Mouse (Mus musculus) right cerebral cortex, postnatal 25 days (tissue): ENCODE results near the gene Klf11.
"Not testable (repeated sequence)": the region's sequence is repeated elsewhere in the genome, so short reads cannot be mapped to it uniquely, and the experiment has no call there.

ENCODE experiments used
- DNase-seq: peaks from one replicate; pipeline ENCODE4 v3.0.0; 2022

Klf11 gene

GRCm38 (mm10) chr12:24651063-24651557, at the start of gene Klf11:
Gene Klf11 (plus strand): TSS chr12:24651274.
- peak; percentile 98 for DNase-seq

GRCm38 (mm10) chr12:24603266-24603665, 47.8 kb upstream of the Klf11 start:
- peak; percentile 45 for DNase-seq

- DNase-seq, result no peak
Observed at GRCm38 (mm10) chr12:24606166-24606565, 44.9 kb upstream of the Klf11 start.

DNA sequence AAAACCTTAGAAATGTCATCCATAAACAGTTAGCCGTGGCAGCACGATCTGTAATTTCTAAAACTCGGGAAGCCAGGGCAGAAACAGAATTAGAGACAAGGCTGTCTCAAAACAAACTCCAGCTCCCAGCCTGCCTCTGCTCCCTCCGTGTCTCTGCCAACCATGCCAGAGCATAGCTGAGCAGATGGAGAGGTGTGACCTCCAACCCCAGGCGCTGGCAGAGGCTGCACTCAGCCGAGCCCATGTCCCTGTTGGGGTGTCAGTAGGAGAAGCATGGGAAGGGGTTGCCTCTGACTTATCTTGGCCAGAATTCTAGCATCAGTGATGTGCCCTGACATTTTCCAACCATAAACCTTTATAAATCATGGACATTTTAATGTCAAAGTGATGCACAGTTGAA, 38.5 kb upstream of the Klf11 start:
- DNase-seq, result no peak

DNA sequence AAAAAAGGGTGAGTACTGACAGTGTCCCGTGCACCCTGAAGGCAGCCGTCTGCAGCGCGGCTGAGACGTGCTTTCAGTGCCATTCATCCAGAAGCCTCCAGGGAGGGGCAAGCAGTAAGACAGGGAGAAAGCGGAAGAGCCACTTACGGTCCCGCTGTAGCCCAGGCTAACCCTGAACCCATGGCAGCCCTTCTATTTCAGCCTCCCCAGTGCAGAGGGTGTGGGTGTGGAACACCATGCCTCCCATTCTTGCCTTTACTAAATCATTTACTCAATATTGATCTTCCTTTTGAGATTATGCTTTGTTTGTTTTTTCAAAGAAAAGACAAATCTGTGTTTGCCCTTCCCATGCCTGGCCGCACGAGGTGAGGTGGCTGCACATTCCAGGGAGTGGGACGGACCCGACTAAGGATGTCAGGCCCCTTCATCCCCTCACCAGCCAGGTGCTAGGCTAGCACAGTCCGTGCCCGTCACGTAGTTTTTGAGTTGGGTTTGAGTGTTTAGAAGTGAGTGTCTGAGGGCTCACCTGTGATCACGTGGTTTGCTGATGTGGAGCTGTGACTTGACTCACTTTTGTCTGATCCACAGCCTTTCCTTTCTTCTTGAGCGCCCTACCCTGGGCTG, 36.5 kb upstream of the Klf11 start:
- no peak for DNase-seq

GRCm38 (mm10) chr12:24615140-24615539, 35.9 kb upstream of the Klf11 start:
- no peak for DNase-seq

DNA sequence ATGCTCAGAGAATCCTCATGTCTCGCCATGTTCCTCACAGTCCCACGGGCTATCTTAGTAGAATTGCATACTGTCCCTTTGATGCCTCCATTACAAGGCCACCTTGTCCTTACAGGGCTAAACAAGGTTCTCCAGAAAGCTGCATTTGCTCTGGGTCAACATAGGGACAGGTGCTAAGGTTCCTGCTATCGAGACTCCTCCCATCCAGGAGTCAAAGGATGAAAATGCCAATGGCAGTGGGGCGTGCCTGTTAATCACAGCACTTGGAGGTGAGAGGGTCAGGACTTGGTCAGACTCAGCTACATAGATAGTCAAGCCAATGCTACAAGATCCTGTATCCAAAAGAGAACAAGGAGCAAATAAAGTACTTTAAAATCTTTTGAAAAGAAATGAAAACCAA, 31.6 kb upstream of the Klf11 start:
- no peak for DNase-seq

DNA sequence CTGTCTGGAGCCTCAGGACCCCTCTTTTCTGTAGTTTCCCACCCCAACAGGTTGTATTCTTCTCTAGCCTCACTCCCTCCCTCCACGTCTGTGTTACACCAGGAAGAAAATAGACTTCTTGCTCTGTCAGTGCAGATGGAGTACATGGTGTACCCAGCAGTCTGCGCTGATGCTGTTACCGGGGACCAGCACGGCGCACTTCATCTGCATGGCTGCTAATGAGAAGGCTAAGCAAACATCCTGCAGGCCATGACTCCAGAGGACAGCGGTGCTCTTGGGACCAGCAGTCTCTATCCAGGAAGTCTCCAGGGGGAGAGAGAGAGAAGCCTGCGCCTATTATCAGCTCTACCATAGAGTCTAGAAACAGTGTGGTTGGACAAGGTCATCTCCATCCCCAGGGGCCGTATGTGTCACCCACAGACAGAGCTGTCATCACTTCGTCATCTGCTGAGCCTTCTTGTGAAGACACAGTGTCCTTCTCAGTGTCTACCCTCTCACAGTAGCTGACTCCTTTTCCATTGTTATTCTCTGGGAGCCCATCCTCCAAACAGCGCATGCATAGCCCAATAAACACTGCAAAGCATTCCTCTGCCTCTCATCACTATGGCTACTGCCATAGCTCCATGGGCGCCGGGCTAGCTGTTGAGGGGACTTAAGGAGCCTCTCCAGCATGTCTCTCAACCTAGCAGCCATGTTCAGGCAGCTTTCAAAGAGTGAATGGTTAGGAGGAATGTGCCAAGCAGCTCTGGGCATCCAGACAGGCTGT, 27.4 kb upstream of the Klf11 start:
- no peak for DNase-seq

DNA sequence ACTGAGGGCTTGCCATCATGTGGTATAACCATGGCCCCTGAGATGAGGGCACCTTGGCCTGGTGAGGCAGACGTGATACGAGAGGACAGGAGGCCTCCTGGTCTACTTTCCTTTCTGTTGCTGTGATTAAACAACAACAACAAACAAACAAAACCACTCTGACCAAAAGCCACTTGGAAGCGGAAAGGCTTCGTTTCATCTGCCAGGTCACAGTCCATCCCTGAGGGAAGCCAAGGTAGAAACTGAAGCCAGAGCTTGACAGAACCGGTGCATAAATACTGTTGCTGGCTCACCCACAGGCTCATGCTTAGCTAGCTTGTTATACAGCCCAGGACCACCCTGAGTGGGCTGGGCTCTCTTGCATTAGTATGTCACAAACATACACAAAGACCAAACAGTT, 24.7 kb upstream of the Klf11 start:
- no peak for DNase-seq

DNA sequence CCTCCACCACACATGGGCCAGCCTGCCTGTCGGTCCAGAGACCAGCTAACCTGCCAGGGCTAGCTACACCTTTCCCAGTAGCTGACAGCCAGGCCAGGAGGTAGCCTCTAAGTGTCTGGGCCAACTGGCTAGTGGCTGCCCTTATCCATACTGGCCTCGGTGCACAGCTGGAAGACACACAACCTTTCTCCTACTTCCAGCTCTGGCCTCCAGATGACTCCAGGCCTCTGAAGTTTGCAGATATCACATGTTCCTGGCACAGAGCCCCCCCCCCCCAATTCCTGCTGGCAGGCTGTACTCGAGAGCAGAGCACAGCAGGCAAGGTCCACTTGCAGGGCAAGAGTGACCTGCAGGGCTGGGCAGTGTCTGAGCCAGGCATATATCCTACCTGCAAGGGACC, 23.9 kb upstream of the Klf11 start:
- no peak for DNase-seq

DNA sequence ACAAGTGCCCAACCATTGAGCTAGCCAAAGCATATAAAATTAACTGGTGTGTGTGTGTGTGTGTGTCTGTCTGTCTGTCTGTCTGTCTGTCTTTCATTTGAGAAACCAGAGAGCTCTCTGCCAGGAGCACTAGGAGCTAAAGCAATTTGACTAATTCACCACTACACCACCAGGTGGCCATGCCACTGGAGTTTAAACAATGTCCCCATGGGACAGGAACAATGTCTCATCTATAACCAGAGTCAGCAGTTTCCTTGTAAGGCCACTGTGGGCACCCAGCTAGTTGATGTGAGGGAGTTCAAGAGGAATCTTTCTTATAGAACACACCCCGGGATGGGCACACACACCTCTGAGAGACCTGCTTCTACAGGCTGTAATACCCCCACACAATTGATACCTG, 20.9 kb upstream of the Klf11 start:
- no peak for DNase-seq

- no peak for DNase-seq
Observed at GRCm38 (mm10) chr12:24632404-24632803, 18.7 kb upstream of the Klf11 start.

DNA sequence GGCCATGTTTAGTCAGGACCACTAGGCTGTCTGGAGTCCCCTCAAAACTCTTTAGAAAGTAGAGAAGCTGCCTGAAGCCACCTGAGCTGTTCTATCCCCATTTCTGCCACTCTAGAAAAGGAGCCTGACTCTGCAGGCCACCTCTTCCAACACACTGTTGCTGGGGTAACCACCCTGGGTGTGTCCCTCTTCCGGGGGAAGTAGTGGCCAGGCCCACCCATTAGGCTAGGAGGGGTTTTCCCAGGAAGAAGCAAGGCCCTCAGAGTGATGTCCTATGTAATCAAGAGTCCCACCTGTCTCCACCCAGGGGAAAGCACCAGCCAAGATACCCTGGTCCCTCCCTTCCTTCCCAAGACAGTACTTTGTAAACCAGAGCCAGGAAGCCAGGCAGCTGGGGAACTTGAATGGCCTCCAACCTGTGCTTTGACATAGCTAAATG, 17.3 kb upstream of the Klf11 start:
- no peak for DNase-seq

GRCm38 (mm10) chr12:24634212-24634611, 16.9 kb upstream of the Klf11 start:
- no peak for DNase-seq

DNA sequence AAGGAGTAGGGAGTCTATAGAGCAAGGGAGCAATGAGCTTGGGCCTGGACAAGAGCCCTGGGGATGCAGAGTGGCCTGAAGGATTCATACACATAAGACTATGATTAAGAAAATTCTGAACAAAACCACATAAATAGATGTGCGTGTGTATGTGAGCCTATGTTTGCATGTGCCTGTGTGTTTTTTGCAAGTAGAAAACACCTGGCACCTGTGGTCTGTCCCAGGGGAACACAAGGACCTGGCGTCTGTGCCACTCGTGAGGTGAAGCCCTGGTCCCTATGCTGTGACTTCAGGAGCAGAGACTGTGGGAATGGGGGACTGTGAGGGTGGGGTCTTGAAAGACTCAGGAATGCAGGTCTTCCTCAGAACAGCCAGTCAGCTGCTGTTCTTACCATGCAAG, 16.4 kb upstream of the Klf11 start:
- no peak for DNase-seq

DNA sequence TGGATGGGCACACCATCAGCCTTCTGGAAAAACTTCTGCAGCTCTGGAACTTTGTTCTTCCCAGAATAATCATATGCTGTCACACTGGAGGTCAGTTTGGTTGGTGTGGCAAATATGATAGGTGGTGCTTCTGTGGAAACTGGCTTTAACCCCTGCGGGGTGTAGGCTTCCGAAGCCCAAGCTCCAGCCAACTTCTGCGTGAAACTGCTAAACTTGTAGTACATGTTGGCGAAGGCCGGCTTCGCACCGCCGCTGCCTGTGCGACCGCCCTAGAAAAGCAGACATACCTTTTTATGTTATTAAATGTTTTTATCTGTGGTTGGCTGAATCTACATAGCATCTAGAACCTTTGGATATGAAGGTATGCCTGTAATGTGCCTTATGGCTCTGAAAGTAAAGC, 12.3 kb upstream of the Klf11 start:
- not testable (repeated sequence) for DNase-seq

GRCm38 (mm10) chr12:24642370-24642802, 8.7 kb upstream of the Klf11 start:
- DNase-seq, result peak; percentile 48

GRCm38 (mm10) chr12:24644125-24644571, 6.9 kb upstream of the Klf11 start:
- no peak for DNase-seq

DNA sequence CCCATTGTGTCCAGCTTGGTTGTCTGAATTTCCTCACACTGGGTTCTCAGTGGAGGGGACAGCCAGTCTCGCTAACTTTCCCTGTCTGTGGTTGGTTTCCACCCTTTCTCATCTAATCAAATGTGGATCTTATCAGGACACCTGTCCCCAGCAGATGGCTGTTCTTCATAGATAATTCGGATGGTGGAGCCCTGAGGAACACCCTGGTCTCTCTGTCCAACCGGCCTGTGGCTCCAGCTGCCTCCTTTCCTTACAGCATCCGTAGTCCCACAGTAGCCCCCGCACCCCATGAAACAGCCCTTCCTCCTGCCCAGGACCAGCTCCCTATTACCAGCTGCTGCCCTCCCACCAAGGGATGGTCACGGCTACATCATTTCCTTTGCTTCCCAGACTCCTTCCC, 5.2 kb upstream of the Klf11 start:
- no peak for DNase-seq

DNA sequence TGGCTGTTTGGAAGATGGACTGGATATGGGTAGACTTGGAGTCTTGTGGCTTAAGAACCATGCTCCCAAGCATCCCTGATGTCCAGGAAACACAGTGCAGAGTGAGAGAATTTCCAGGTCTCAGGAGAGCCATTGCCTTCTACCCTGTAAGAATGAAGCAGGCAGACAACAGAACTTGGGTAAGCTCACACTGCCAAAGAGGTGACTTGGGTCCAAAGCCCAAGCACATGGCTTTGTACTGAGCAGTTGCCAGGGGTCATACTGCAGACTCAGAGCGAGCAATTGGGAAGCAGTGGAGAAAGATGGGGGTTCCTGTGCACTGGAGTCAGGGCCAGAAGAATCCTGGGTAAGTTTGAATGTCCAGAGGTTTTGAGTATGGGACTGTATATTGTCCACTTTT, 3.0 kb upstream of the Klf11 start:
- no peak for DNase-seq

DNA sequence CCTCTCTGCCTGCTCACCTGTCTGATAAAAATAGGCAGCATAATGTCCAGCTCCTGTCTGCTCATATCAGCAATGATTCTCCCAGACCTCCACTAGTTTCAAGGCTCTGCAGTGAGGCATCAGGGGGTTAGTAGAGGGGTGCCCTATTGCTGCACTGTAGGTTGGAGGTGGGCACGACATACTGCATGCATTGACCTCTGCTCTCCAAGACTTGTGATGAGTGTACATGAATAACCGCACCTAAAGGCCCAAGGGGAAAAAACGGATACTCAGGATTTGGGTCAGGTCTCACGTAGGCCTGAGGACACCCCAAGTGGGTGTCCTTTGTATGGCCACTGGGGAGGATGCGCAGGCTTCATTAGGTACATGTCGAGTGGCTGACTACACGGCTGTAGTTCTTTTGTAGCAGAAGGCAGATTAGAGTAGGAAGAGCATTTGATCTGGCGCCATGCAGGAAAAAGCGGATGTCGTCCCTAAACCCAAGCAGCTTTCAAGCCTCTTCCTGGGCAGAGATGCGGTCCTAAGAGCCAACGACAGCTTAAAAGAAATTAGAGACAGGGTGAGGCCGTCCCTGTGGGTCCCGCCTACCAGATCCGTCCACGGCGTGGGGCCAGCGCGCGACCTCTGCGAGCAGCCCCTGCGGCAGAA, 535 bp upstream of the Klf11 start:
- DNase-seq, result no peak

DNA sequence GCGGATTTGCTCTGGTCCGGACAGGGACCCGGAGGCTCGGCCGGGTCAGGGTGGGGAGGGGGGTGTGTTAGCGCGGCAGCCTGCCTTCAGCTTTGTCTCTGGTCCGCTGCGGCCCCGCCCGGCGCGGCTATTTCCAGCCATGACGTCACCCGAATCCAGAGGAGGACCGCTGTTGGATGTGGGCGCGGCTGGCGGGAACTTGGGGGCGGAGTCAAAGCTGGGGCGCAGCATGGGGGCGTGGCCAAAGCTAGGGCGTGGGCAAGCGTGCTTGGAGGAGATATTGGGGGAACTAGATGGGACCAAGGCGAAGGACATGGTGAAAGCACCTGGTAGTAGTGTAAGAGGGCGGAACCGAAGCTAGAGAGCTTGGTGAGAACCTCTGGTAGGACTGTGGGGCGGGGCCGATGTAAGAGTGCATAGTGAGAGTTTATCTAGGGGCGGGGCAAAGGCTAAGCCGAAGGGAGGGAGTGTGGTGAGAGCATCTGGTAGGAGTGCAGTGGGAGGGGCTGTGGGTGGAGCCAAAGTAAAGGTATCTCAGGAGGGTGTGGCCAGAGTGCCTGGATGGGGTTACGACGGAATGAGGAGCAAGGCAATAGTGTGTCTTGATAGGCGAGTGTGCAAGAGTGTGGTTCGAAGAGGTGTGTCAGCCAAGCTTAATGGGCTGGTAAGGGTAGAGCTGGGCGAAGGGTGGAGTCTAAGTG, 718 bp downstream of the Klf11 start:
- DNase-seq, result peak; percentile 90
